Mouse (Mus musculus): ENCODE measurements around the gene Arid3c. TPM values are rescaled to one million over a fixed set of nuclear protein-coding genes. Genes with fewer than 3 reads are reported as not detected.

Arid3c gene
- polyA plus RNA-seq, 1 experiment from 2014 or later: not detected

DNA sequence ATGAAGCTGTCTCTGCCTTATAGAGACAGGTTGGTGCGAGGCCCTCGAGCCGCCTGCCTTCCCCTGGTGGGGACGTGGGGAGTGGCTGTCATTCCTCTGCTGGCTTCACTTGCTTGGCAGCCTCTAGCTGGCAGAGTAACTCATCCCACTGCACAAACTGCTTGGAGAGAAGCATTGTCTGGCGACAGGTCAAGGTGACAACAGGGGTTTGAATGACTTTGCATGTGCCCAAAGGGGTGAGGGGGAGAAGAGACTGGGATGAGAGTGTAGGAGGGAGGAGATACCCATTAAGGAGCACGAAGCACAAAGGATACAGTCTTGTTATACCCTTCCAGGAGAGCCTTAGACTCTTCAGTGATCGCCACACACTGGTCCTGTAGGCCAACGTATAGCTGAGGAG lies 15.9 kb downstream of the Arid3c start:
- Histone ChIP-seq H3K27me3 (no peaks in the 10 kb centered on the region), H3K9me3 (replicated peaks) (no peaks in the 10 kb centered on the region), H3K27ac (no peak overlapping the region), H3K9ac (no peak overlapping the region), H3K4me3 (replicated peaks) (no peak overlapping the region), H3K4me2 (no peak overlapping the region), H3K4me1 (replicated peaks) (peaks cover 33% of the 10 kb centered on the region), H3K36me3 (peaks cover 48% of the 10 kb centered on the region)
- ATAC-seq (ENCODE audit: low read depth): no peak
- 71% methylated on average over 8 of the region's 8 CpGs for WGBS (ENCODE audit: insufficient replicate concordance)
- no peak for DNase-seq

DNA sequence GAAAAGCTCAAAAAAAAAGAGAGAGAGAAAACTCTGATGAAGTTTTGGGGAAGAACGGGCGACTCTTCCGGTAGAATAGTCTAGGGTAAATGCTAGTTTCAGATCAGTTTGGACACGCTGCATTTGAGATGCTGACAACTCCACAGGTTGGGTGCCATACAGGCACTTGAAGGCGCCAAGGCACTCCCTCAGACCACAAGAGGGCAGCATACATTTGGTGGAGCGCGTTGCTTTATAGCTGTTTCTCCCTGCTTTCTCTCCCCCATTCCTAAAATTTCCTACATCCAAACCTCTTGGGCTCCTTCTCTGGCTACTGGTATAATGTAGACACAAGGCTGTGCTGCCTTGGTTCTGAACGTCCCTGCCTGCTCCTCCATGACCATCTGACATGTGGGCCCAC lies 16.7 kb downstream of the Arid3c start:
- Histone ChIP-seq H3K27ac (no peak overlapping the region), H3K9me3 (replicated peaks) (no peaks in the 10 kb centered on the region), H3K36me3 (peaks cover 40% of the 10 kb centered on the region), H3K27me3 (no peaks in the 10 kb centered on the region), H3K9ac (peak overlapping the region; percentile 93), H3K4me1 (replicated peaks) (peaks cover 33% of the 10 kb centered on the region), H3K4me3 (replicated peaks) (peak overlapping the region; percentile 86), H3K4me2 (peak overlapping the region; percentile 94)
- DNase-seq (no peak), ATAC-seq (ENCODE audit: low read depth) (no peak)
- WGBS (ENCODE audit: insufficient replicate concordance): 18% methylated on average over 8 of the region's 8 CpGs

DNA sequence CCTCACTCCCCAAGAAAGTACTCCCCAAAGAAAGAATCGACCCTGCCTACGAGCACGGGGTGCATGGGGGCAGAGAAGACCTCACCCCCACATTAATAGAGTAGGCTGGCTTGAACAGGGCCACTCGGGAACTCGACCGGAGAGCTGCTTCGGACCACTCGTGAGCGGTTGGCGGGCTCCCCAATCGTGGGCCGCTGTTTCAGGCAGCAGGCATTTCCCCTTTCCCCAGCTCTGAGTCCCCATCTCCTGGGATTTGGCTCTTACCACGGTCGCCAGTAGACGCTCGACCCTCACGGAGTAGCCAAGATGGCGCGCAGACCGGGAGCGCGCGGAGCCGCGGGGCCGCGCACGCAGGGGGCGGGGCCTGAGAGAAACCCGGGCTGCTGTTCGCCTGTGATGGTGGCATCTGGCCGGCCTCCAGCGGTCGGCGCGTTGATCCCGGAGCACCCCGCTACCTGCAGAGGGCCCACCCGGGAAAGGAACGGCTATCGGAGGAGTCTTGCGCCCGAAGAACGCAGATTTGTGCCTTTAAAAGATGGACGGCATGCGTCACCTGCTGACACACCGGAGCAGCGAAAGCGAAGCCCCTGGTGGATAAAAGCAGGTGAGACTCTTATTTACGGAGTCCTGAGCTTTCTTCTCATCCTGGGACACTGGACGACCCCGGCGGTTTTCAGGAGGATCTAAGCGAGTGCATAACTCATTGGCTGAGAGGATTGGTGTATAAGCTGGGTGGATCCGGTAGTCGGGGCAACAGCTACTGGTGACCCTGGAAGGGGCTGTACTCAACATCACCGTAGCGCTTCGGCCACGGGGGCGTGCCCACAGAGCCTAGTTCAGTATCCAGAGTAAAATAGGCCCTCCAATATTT lies 17.5 kb downstream of the Arid3c start, which contains the start of gene Rpp25l:
Rpp25l (minus strand) TSS at position 338 of the 871 bp plus-strand sequence.
- Histone ChIP-seq H3K9ac (peak within 1 kb of the TSS; percentile 93), H3K27me3 (no peaks in the 10 kb centered on the region), H3K4me3 (replicated peaks) (peak within 1 kb of the TSS; percentile 86)

GRCm38 (mm10) chr4:41712421-41713196 lies 18.3 kb downstream of the Arid3c start:
- peak; percentile 48 for ATAC-seq (ENCODE audit: low read depth)
- 41% methylated on average over 31 of the region's 31 CpGs for WGBS (ENCODE audit: insufficient replicate concordance)
- H3K4me3 ChIP-seq (replicated peaks): peak overlapping the region; percentile 86
- peaks cover 23% of the 10 kb centered on the region for H3K36me3 ChIP-seq
- peak overlapping the region; percentile 93 for H3K9ac ChIP-seq
- H3K4me1 ChIP-seq (replicated peaks): peaks cover 33% of the 10 kb centered on the region
- H3K9me3 ChIP-seq (replicated peaks): no peaks in the 10 kb centered on the region
- H3K27me3 ChIP-seq: peaks cover 6% of the 10 kb centered on the region; the same call in 1 of the 2 replicates
- peak overlapping the region; percentile 94 for H3K4me2 ChIP-seq
- peak overlapping the region; percentile 68 for H3K27ac ChIP-seq
- DNase-seq: no peak

More for the DNA sequence above, 17.5 kb downstream of the Arid3c start, which contains the start of gene Rpp25l:
- Histone ChIP-seq H3K4me1 (replicated peaks) (peaks cover 33% of the 10 kb centered on the region), H3K9me3 (replicated peaks) (no peaks in the 10 kb centered on the region), H3K4me2 (peak within 1 kb of the TSS; percentile 94), H3K27ac (peak within 1 kb of the TSS; percentile 68), H3K36me3 (peaks cover 32% of the 10 kb centered on the region)
- ATAC-seq (ENCODE audit: low read depth): peak; percentile 86
- peak; percentile 78 for DNase-seq
- WGBS (ENCODE audit: insufficient replicate concordance): under 1% methylated on average over 61 of the region's 61 CpGs

DNA sequence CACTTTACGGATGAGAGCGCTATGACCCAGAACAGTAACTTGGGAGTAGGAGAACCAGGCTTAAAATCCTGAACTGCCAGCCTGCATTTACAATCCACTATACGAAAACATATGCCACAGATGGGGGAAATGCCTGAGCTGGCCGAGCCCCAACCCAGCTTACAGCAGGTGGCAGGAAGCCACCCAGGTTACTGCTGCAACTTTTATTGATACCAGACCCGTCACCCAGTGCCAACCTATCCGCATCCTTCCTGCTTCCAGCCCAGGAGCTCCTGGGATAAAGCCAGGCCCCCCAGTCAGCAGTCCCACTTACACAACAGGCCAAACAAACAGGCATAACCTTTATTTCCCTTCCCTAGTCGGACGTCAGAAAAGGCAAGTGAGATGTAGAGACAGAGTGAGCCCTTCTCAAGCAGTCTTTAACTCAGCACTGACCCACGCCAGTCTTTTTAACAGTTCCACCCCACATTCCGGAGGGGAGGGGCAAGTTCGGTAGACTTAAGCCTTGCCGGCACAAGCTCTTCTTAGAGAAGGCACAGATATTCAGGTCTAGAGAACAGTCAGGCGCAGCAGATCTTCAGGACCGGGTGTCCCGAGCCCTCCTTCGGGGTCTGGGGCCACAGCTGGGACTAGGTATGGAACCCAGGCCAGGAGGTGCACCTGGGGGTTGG lies 19.1 kb downstream of the Arid3c start:
- ATAC-seq (ENCODE audit: low read depth): no peak
- H3K36me3 ChIP-seq: peaks cover 16% of the 10 kb centered on the region
- no peaks in the 10 kb centered on the region for H3K9me3 ChIP-seq (replicated peaks)
- peak overlapping the region; percentile 94 for H3K4me2 ChIP-seq
- H3K4me1 ChIP-seq (replicated peaks): peaks cover 33% of the 10 kb centered on the region
- H3K27me3 ChIP-seq: peaks cover 13% of the 10 kb centered on the region; the same call in 1 of the 2 replicates
- H3K4me3 ChIP-seq (replicated peaks): peak overlapping the region; percentile 86
- H3K27ac ChIP-seq: no peak overlapping the region
- no peak for DNase-seq
- H3K9ac ChIP-seq: peak overlapping the region; percentile 93
- 84% methylated on average over 16 of the region's 16 CpGs for WGBS (ENCODE audit: insufficient replicate concordance)

GRCm38 (mm10) chr4:41710229-41710628 lies 20.7 kb downstream of the Arid3c start:
- 57% methylated on average over 4 of the region's 4 CpGs for WGBS (ENCODE audit: insufficient replicate concordance)
- H3K36me3 ChIP-seq: peaks cover 8% of the 10 kb centered on the region

DNA sequence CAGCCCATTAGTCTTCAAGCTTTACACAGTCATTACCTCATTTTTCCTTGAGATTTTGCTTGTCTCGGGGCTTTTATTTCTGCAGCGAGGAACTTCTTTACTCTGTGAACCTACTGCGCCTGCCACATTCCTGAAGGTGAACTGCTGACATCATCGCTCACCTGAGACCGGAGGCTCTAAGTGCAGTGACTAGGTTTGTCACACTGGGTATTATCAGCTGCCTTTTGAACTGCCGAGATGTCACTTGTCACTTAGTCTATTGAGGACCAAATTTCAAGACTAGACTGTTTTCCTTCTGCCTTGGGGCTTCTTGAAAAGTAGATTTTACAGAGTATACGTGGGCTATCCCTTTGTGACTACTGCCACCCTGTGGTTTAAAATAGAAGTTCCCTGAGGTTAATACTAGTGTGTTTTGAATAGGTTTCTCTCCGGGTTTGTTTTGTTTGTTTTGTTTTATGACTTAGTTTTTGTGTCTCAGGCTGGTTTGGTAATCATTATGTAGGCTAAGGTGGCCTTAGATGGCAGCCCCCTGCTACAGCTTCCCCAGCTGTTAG lies 22.7 kb downstream of the Arid3c start:
- H3K9me3 ChIP-seq (replicated peaks): no peaks in the 10 kb centered on the region
- 36% methylated on average over 8 of the region's 8 CpGs for WGBS (ENCODE audit: insufficient replicate concordance)

More at GRCm38 (mm10) chr4:41710229-41710628, 20.7 kb downstream of the Arid3c start:
- ATAC-seq (ENCODE audit: low read depth): no peak
- H3K27ac ChIP-seq: no peak overlapping the region
- H3K9me3 ChIP-seq (replicated peaks): no peaks in the 10 kb centered on the region
- no peak overlapping the region for H3K9ac ChIP-seq
- peaks cover 29% of the 10 kb centered on the region for H3K27me3 ChIP-seq
- H3K4me1 ChIP-seq (replicated peaks): peaks cover 33% of the 10 kb centered on the region
- DNase-seq: no peak
- no peak overlapping the region for H3K4me3 ChIP-seq (replicated peaks)
- H3K4me2 ChIP-seq: no peak overlapping the region

DNA sequence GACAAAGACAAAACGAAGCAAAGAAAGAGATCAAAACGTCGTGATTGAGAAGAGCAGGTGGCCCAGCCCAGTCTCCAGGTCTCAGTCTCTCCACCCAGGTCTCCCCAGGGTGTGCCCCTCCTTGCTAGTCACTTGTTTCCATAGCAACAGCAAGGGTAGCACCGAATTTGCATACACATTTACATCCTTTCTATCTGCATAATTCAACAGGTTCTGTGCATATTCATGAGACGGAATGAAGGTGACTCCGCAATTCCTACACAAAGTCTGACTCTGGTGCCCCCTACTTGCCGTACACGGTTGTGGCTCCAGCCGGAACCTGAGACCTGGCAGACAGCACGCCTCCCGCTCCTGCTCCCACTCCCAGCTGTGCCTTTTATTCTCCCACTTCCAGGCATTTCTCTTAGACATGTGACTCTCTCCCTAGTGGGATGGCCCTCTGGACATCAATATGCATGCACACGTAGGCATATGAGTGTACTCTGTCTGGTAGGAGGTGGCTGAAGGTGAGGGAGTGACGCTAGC lies 23.9 kb downstream of the Arid3c start:
- DNase-seq: peak; percentile 47
- 6% methylated on average over 13 of the region's 13 CpGs for WGBS (ENCODE audit: insufficient replicate concordance)
- Histone ChIP-seq H3K27ac (no peak overlapping the region), H3K36me3 (peaks cover 4% of the 10 kb centered on the region), H3K9ac (no peak overlapping the region), H3K9me3 (replicated peaks) (no peaks in the 10 kb centered on the region), H3K4me2 (no peak overlapping the region), H3K4me1 (replicated peaks) (peaks cover 10% of the 10 kb centered on the region), H3K4me3 (replicated peaks) (no peak overlapping the region), H3K27me3 (peaks cover 52% of the 10 kb centered on the region)
- ATAC-seq (ENCODE audit: low read depth): peak; percentile 54

More for the DNA sequence above, 22.7 kb downstream of the Arid3c start:
- DNase-seq: no peak
- Histone ChIP-seq H3K27ac (no peak overlapping the region), H3K4me3 (replicated peaks) (no peak overlapping the region), H3K27me3 (peaks cover 49% of the 10 kb centered on the region), H3K36me3 (peaks cover 8% of the 10 kb centered on the region), H3K4me1 (replicated peaks) (peaks cover 18% of the 10 kb centered on the region), H3K4me2 (no peak overlapping the region), H3K9ac (no peak overlapping the region)
- no peak for ATAC-seq (ENCODE audit: low read depth)

DNA sequence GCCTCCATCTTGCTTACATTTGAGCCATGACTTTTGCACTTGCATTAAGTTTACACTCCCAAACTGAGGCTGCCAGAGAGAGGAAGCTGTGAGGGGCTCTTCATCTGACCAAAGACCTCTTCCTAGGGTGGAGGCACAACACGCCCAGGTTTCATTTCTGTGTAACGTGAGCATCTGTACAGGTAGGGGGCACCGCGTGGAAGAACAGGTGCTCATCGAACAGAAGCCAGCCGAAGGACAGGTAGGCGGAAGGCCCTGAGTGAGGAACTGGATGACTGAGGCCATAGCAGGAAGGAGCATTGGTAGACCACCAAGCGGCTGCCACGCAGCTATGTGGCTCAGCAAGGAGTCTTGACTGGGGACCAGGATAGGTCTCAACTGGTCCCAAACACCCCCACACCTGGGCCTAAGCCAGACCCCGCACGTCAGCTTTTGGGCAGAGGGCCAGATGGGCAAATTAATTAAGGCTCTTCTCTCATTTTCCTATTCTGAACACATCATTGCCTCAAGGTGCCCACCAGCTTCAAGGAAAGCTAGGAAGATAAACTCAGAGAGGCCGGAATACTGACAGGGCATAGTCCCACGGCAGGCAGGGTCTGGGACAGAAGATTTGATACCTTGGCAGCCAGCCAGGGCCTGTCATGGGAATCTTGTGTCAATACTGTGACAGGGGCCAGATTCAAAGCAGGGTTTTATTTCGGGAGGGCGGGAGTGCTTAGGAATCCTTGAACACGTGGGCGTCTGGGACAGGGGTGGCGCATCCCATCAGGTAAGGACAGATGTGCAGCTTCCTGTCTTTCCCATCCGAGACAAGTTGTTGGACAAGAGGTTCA lies 24.8 kb downstream of the Arid3c start:
- 61% methylated on average over 19 of the region's 19 CpGs for WGBS (ENCODE audit: insufficient replicate concordance)
- H3K9ac ChIP-seq: no peak overlapping the region
- no peaks in the 10 kb centered on the region for H3K9me3 ChIP-seq (replicated peaks)

GRCm38 (mm10) chr4:41704651-41705050 lies 26.3 kb downstream of the Arid3c start:
- H3K4me1 ChIP-seq (replicated peaks): no peaks in the 10 kb centered on the region; the same call in 1 of the 2 replicates
- no peak overlapping the region for H3K4me2 ChIP-seq
- H3K9ac ChIP-seq: no peak overlapping the region
- no peak overlapping the region for H3K4me3 ChIP-seq (replicated peaks)
- ATAC-seq (ENCODE audit: low read depth) (no peak), DNase-seq (no peak)
- H3K27ac ChIP-seq: no peak overlapping the region
- no peaks in the 10 kb centered on the region for H3K36me3 ChIP-seq
- H3K9me3 ChIP-seq (replicated peaks): no peaks in the 10 kb centered on the region
- WGBS (ENCODE audit: insufficient replicate concordance): 8% methylated on average over 5 of the region's 5 CpGs
- H3K27me3 ChIP-seq: peaks cover 52% of the 10 kb centered on the region

More for the DNA sequence above, 24.8 kb downstream of the Arid3c start:
- Histone ChIP-seq H3K4me3 (replicated peaks) (no peak overlapping the region), H3K4me2 (no peak overlapping the region), H3K27me3 (peaks cover 52% of the 10 kb centered on the region), H3K27ac (no peak overlapping the region), H3K4me1 (replicated peaks) (peaks cover 1% of the 10 kb centered on the region; the same call in 1 of the 2 replicates), H3K36me3 (no peaks in the 10 kb centered on the region)
- ATAC-seq (ENCODE audit: low read depth) (no peak), DNase-seq (no peak)
